Mouse (Mus musculus) megakaryocyte, adult 5-6 weeks (primary cell): ENCODE measurements around the gene Nlrc5. TPM values are rescaled to one million over a fixed set of nuclear protein-coding genes. Genes with fewer than 3 reads are reported as not detected.
"Not testable (repeated sequence)": the region's sequence is repeated elsewhere in the genome, so short reads cannot be mapped to it uniquely, and the experiment has no call there.

ENCODE experiments used
- ATAC-seq: 2 replicates; pipeline ENCODE4 v1.8.0; 2016; ENCODE audit warnings: mild to moderate bottlenecking, inconsistent platforms; ENCODE audit not compliant: poor library complexity, severe bottlenecking
- total RNA-seq, 2 experiments: library from RNA; stranded (forward) in 1 of 2; stranded (reverse) in 1 of 2; fragments of 153-499, 151-499 nt in 1 of 2; fragments of 221-1000, 200-1000 nt in 1 of 2; gene quantifications; 2 replicates each; pipeline versions ENCODE4 v1.2.3 to v1.2.4; 2015 to 2017

Gene Nlrc5
- total RNA-seq, 2 experiments from 2014 or later, result 28.2 to 29.2 TPM

DNA sequence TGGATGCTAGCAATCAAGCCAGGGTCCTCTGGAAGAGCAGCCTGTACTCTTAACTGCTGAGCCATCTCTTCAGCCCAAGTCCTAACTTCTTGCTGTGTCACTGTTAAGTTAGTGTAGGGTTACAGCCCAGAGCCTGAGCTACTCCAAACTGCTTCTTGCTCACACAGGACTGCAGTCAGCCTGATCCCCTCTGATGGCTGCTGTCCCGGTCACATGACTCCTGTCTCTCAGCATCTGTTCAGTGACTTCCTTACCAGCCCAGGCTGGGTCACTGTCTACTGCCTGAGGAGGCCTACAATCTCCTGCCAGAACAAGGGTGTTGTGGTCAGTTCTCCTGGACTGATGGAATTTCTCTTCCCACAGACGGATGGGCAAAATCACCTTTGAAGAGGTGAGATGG is 18.9 kb upstream of the Nlrc5 start:
- no peak for ATAC-seq

- peak; percentile 89 for ATAC-seq
Measured at GRCm38 (mm10) chr8:94418017-94418416, 16.1 kb upstream of the Nlrc5 start.

GRCm38 (mm10) chr8:94422270-94422669 is 11.9 kb upstream of the Nlrc5 start:
- ATAC-seq, result no peak

- ATAC-seq, result peak; percentile 95
Measured at GRCm38 (mm10) chr8:94427953-94428352, 6.2 kb upstream of the Nlrc5 start.

- ATAC-seq, result peak; percentile 58
Measured at GRCm38 (mm10) chr8:94428420-94428819, 5.7 kb upstream of the Nlrc5 start.

- ATAC-seq, result no peak
Measured at GRCm38 (mm10) chr8:94429376-94429775, 4.8 kb upstream of the Nlrc5 start.

- ATAC-seq, result no peak
Measured at GRCm38 (mm10) chr8:94432212-94432611, 1.9 kb upstream of the Nlrc5 start.

DNA sequence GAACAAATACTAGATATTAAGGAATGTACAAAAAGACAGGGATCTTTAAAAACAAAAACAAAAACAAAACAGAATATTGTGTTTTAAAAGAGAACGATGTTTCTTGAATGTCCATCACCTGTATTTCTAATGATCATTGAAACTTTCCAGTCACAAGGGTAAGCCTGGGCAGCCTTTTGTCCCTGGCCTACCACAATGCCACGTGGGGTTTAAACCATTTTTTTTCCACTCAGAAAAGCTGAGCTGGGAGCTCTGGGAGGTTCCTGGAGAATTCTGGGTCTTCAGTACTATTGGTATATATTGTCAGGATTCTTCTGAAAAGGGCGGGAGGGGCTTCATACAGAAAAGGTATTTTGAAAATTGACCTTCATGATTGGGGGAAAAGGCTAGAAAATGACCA is 802 bp downstream of the Nlrc5 start:
- ATAC-seq, result no peak

DNA sequence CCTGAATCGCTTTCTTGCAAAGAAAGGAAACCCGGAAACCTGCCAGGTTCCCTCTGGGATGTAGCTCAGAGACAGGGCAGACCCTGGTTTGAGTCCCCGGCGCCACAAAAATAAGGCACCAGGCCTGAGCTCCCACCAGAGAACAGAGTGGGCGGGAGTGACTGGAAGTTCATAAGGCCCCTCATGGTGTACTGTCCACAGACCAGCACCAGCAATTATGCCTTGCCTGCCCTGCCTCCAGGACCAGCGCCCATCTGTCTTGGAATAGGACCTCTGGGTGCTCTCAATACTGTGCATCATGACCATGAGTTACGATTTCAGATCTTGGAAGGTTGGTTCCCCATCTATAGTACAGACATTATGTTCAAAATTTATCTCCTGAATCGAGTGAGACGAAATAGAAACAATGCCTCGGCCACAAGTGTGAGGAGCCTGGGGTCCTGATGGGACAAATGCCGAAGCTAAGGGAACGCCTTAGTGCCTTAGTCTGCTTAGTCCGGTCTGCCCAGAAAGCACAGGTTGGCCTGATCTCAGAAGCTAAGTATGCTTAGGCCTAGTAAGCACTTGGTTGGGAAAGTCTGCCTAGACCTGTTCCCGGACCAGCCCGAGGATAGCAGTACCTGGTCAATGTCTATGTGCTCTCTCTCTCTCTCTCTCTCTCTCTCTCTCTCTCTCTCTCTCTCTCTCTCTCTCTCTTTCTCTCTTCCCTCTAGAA is 1.4 kb downstream of the Nlrc5 start:
- ATAC-seq, result no peak

DNA sequence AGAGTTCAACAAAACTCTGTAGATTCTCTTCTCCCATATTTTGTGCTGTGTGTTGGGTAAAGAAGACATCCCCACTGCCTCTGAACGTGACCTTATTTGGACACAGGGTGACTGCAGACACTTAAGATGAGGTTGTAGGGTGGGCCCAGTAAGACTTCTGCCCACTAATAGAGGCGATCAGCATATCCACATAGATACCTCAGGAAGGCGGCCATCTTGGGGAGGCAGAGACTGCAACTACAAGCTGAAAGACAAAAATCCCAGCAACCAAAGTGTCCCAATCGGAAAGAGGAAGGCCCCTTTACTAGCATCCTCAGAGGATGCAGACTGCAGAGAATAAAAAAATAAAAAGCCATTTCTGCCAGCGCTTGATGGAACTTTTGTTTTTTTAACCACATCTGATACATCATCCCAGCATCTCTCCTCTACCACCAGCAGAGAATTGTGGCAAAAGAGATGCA is 2.0 kb downstream of the Nlrc5 start:
- ATAC-seq, result no peak

DNA sequence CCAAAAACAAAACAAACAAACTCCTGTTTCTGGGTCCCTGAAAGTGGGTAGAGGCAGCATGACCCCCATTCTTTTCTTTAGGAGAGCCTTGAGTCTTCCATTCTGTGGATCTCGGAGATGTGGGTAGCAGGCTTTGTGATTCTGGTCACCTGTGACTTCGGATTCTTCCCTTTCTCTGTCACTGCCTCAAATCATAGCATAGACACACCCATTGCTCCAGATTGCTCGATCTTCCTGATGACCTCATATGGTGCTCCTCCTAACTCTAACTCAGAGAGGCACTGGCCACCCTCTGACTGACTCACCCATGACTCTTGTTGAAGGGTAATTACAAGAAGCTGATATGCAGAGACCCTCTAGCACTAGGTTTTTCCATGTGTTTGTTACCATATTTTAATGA is 2.7 kb downstream of the Nlrc5 start:
- ATAC-seq, result no peak

GRCm38 (mm10) chr8:94438659-94439058 is 4.5 kb downstream of the Nlrc5 start:
- no peak for ATAC-seq

DNA sequence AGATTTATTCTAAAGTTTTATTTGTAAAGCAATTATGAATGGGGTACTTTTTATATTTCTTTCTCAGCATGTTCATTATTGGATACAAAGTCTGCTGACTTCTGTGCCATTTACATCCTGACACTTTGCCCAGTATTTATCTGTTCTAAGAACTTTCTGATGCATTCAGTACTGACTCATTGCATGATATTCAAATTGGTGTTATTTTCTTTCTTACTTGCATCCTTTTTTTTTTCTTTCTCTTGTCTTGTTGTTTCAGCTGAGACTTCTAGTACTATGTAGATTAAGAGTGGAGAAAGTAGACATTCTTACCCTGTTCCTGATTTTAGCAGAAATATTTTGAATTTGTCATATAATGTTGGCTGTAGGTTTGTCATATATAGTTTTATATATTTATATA is 5.5 kb downstream of the Nlrc5 start:
- ATAC-seq, result no peak

DNA sequence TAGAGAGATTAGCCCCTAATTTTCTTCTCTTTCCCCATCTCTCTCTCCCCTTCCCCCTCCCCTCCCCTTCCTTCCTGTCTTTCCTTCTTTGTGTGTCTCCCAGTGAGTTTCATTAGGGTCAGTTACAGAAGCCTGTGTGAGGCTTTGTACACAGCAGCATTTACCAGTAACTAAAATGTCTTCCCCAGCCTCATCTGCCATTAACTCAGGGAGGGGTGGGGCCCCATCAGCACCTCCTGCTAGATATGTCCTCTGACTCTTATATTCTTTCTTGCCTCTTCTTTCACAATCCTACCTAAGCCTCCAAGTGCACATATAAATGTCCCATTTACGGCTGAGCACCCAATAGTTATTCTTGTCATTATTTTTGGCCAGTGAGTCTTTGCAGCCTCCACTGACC is 6.2 kb downstream of the Nlrc5 start:
- no peak for ATAC-seq

DNA sequence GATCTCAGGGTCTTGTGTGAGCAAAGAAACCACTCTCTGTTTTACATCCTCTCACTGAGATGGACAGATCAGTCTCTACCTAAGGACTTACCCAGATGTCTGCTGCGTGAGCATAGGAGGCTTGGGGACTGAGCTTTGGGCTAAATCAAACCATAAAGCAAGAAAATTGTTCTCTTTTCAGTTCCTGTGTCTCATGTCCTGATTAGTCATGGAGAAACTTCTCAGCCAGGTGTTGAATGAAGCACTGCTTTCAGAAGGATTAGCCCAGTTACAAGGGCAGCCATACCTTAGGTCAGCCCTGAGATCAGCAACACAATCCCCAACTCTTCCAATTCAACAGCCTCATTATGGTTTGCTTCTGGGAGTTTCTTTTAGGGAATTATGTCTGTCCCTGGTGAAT is 7.5 kb downstream of the Nlrc5 start:
- no peak for ATAC-seq

GRCm38 (mm10) chr8:94443153-94443552 is 9.0 kb downstream of the Nlrc5 start:
- no peak for ATAC-seq

DNA sequence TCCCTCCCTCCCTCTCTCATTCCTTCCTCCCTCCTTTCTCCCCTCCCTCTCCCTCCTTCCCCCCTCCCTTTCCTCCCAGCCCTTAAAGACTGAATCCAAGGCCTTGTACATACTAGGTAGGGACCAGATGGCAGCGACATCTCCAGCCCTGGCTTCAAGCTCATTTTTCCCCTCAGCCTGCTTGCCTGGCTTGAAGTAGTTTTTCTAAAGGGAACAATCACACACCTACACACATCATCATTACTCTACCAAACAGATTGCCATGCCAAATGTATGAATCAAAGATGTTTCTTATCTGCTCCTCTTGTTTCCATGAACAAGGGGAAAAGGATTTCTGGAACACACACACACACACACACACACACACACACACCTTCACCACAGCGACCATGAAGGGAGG is 10.3 kb downstream of the Nlrc5 start:
- no peak for ATAC-seq

- no peak for ATAC-seq
Measured at GRCm38 (mm10) chr8:94447142-94447541, 13.0 kb downstream of the Nlrc5 start.

DNA sequence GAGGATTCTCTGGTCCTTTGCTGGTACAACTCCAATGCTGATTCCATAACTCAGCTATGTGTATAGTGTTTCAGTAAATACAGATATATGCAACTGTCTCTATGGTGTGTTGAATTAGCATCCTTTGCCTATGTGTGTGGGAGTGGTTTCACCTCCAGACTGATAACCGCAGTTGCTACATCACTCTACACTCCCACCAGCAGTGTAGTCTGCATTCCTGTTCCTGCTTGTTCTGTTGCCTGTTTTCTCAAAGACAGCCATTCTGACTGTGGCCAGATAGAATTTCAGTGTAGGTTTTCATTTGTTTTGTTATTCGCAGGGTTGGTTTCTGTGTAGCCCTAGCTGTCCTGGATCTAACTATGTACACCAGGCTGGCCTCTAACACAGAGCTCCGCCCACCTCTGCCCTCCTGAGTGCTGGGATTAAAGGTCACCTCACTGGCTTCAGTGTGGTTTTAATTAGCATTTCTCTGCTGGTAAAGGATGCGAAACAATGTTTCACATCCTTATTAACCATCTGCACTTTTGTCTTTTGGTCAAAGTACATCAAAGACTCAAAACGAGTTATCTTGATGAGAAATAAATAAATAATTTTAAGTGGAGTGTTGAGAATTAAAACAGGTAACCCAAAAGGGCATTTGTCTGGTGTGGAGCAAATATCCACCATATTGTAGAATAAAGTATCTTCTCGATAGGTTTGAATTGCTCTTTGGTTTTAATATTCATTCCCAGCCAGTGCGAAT is 13.6 kb downstream of the Nlrc5 start:
- ATAC-seq, result no peak

DNA sequence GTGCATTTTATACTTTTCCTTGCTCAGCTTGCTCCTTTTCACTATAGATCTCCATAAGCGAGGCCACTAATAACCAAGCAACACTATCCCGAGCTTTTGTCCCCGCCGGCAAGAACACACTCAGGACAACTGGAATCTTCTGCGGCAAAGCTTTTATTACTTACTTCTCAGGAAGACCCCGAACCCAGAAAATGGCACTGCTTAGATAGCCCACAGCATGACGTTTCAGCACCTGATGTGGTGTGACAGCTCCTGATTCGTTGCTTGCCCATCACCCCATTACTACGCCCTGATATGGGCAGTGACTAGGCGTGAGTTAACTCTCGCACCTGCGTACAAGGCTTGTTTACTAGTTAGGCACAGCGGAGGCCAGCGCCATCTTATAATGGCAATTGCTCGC is 18.8 kb downstream of the Nlrc5 start:
- not testable (repeated sequence) for ATAC-seq

- no peak for ATAC-seq
Measured at GRCm38 (mm10) chr8:94453868-94454488, 19.8 kb downstream of the Nlrc5 start.

DNA sequence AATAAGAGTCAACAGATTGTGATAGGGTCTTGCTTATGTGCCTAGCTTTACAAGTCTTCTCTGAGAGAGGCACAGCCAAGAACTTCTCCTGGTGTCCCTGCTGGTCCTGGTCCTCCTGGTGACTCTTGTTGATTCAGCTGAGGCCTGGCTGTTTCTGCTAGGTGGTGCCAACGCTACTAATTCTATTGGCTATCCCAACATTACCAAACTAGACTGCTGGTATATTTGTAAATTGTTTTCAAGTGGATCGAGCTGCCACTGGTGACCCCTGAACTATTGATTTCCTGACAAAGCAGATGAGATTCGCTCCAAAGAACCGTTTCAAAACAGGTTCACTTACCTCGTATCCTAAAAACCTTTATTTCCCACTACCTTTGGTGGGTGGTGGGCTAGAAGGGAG is 20.7 kb downstream of the Nlrc5 start:
- no peak for ATAC-seq
